Mouse (Mus musculus) monocyte, adult 59 days (primary cell): ENCODE data around the gene Tmem181a. TPM values are rescaled to one million over a fixed set of nuclear protein-coding genes. Genes with fewer than 3 reads are reported as not detected.

Experiments
- total RNA-seq, 2 experiments: library from RNA; stranded (reverse); gene quantifications; one replicate each; pipeline ENCODE4 v1.2.4; 2023

The Tmem181a gene
- total RNA-seq = 1 to 10 TPM; 7.7 to 9.8 TPM

DNA sequence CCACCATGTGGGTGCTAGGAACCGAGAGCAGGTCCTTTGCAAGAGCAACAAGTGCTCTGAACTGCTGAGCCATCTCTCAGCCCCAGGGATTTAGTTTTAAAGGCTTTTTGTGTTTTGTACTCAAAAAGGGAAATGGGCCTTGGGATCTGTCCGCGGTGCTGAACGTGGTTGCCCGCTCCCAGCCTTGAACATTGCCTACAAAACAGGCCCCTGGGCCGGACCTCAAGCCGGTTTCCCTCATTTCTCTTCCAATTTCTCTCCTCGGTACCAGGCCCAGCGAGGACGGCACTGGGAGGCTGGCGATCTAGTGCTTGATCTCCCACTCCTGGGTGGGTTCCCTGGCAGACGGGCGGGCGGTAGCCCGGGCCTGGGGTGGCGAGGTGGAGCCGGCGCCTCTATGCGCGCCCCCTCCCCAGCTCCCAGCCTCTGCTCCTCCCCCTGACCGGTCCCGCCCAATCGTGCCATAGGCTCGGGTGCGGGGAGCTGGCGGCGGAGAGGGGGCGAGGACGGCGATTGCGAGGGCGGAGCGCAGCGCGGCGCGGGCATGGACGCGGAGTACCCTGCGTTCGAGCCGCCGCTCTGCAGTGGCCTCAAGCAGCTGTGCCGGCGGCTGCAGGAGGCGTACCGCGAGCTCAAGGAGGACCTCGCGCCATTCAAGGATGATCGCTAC is at the start of gene Tmem181a:
Gene Tmem181a (plus strand): TSS at position 461 of the 670 bp plus-strand sequence.

DNA sequence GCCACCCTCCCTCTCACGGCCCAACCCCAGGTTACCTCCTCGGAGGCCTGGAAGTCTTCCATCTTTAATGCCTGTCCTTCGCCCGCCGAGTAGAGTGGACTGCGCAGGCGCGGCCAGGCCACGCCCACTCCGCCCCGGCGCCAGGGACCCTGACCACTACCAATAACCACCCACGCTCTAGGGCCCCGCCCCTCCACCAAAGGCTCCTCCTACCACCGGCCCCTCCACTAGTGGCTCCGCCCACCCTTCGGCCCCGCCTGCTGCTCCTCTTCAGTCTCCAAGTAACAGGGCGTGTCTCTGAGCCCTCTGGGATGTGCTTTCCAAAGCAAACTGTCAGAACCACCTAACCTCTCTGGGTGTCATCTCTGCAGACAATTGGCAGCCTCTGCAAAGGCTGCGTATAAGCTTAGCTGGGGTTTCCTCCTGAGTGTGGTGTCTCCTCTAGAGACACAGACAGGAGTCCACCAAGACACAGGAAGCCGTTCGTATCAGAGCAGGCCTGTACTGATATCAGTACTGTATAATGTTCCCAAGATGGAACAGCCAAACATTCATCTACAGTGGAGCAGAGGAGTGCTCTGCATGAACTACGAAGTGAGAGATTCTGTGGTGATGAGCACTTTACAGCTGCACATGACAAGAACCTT is 60.8 kb downstream of the Tmem181a start, which contains the start of gene Dynlt1a:
Gene Dynlt1a (minus strand): TSS at position 162 of the 647 bp plus-strand sequence.

Other genes with a start within 250 kb of the Tmem181a start
- gene Serac1, start 177.1 kb upstream of the Tmem181a start, total RNA-seq = 1 to 10 TPM; 4.6 to 4.7 TPM
- 10 to 100 TPM; 37.5 to 43.7 TPM for gene Gtf2h5, start 177.1 kb upstream of the Tmem181a start, total RNA-seq
- gene Tulp4, start 150.4 kb upstream of the Tmem181a start, total RNA-seq = 10 to 100 TPM; 42.0 to 57.0 TPM
- gene Dynlt1a, start 60.6 kb downstream of the Tmem181a start, total RNA-seq = 1 to 10 TPM; 5.5 to 7.3 TPM
- 100 to 1,000 TPM; 178 to 183 TPM for gene Dynlt1b, start 173.3 kb downstream of the Tmem181a start, total RNA-seq